Mouse (Mus musculus): ENCODE measurements around the gene Opa1.

DNA sequence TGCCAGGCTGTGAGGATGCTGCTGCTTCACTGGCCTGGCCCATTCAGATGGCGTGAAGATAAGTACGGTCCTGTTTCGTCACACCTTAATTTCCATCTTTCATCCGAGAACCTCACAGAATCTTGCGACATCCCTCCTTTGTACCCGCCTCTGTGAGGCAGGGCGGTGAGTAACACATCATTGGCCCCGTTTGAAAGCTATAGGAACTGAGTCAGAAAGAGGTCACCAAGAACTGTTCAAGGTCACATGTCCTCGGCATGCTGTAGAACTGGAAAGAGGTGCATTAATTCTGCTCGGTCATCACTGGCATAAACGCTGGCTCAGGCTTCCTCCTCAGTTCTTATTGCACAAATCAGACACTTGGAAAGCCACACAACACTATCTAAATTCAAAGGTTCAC, 34.3 kb upstream of the Opa1 start, which contains the start of gene Atp13a4:
- TF ChIP-seq CTCF (IDR thresholded peaks at IDR 0.05; ENCODE audit: insufficient read depth, low read length) (no peak), POLR2A (IDR thresholded peaks at IDR 0.05; ENCODE audit: borderline replicate concordance, extremely low read depth, low read depth, low read length) (no peak)
